26 mouse cellular contexts compared by ENCODE assay signal in genomic region chr4:21684341-21684970, GRCm38 (mm10). TPM values are rescaled to one million over a fixed set of nuclear protein-coding genes. Genes with fewer than 3 reads are reported as not detected.
DNase-seq lines count a peak whose midpoint lies in the region; ATAC-seq lines count a peak whose summit lies in the region.
"Had no signal": no experiment of that assay in that cellular context is flagged by ENCODE, and none has a peak within 500 bp of the region (broad histone marks: within the 10 kb centered on the region; RNA-seq: fewer than 3 reads in every experiment).

No protein-coding gene starts in this region.

- peaks cover 99% of the 10 kb centered on the region for H3K27me3 ChIP-seq in hindbrain, embryonic 10.5 days (ENCODE audit: insufficient read depth, poor library complexity, severe bottlenecking)
- H3K27me3 ChIP-seq in hindbrain, embryonic 16.5 days (replicated peaks; ENCODE audit: control insufficient read depth, insufficient read depth, low read length) = peaks cover 55% of the 10 kb centered on the region
- H3K27me3 ChIP-seq in hindbrain, embryonic 14.5 days (ENCODE audit: control insufficient read depth, insufficient read depth, low read length) = peaks cover 93% of the 10 kb centered on the region
- peaks cover 89% of the 10 kb centered on the region for H3K27me3 ChIP-seq in neural tube, embryonic 11.5 days (ENCODE audit: control insufficient read depth, insufficient read depth, low read length)

- H3K27ac ChIP-seq in hindbrain, embryonic 10.5 days = 0 out of 2 replicates have a peak overlapping the region, but pooled peaks have one; percentile 35
- H3K27ac ChIP-seq in hindbrain, embryonic 16.5 days (ENCODE audit: low read depth, low read length) = no peak overlapping the region
- no peak overlapping the region for H3K27ac ChIP-seq in hindbrain, embryonic 14.5 days
- no peak overlapping the region for H3K27ac ChIP-seq in neural tube, embryonic 11.5 days (ENCODE audit: low read depth, low read length)
- H3K27ac ChIP-seq: liver, embryonic 15.5 days had no signal

- WGBS in hindbrain, embryonic 10.5 days = 1% methylated on average over 14 of the region's 14 CpGs
- 3% methylated on average over 14 of the region's 14 CpGs for WGBS in hindbrain, embryonic 16.5 days
- WGBS in hindbrain, embryonic 14.5 days = 0% methylated on average over 14 of the region's 14 CpGs
- whole genome bisulfite sequencing in neural tube, embryonic 11.5 days = 1% methylated on average over 14 of the region's 14 CpGs

- peak overlapping the region; percentile 47 for H3K4me3 ChIP-seq in hindbrain, embryonic 10.5 days
- no peak overlapping the region for H3K4me3 ChIP-seq in hindbrain, embryonic 16.5 days (ENCODE audit: low read length)
- H3K4me3 ChIP-seq in hindbrain, embryonic 14.5 days (replicated peaks; ENCODE audit: low read length) = peak overlapping the region; percentile 11; the same call in 1 of the 2 replicates
- H3K4me3 ChIP-seq in neural tube, embryonic 11.5 days (ENCODE audit: low read depth, low read length) = peak overlapping the region; percentile 49
- H3K4me3 ChIP-seq: liver, embryonic 15.5 days; megakaryocyte, embryonic 14.5 days had no signal

- H3K4me2 ChIP-seq in hindbrain, embryonic 16.5 days (ENCODE audit: low read length) = no peak overlapping the region; the same call in 1 of the 2 replicates
- peak overlapping the region; percentile 27 for H3K4me2 ChIP-seq in hindbrain, embryonic 14.5 days (replicated peaks)
- peak overlapping the region; percentile 37 for H3K4me2 ChIP-seq in neural tube, embryonic 11.5 days (ENCODE audit: low read depth)
- H3K4me2 ChIP-seq: liver, embryonic 15.5 days had no signal

- H3K9me3 ChIP-seq in hindbrain, embryonic 10.5 days = no peaks in the 10 kb centered on the region
- no peaks in the 10 kb centered on the region; the same call in 1 of the 2 replicates for H3K9me3 ChIP-seq in hindbrain, embryonic 16.5 days (ENCODE audit: control insufficient read depth, low read length)
- no peaks in the 10 kb centered on the region for H3K9me3 ChIP-seq in hindbrain, embryonic 14.5 days (ENCODE audit: control insufficient read depth, low read length)
- H3K9me3 ChIP-seq in neural tube, embryonic 11.5 days (ENCODE audit: control insufficient read depth, low read length) = no peaks in the 10 kb centered on the region
- H3K9me3 ChIP-seq: liver, embryonic 15.5 days had no signal

- H3K36me3 ChIP-seq in hindbrain, embryonic 10.5 days = no peaks in the 10 kb centered on the region
- no peaks in the 10 kb centered on the region for H3K36me3 ChIP-seq in hindbrain, embryonic 16.5 days (ENCODE audit: control insufficient read depth, insufficient read depth, low read length)
- no peaks in the 10 kb centered on the region for H3K36me3 ChIP-seq in hindbrain, embryonic 14.5 days (replicated peaks; ENCODE audit: control insufficient read depth, insufficient read depth)
- no peaks in the 10 kb centered on the region for H3K36me3 ChIP-seq in neural tube, embryonic 11.5 days (ENCODE audit: control insufficient read depth, insufficient read depth, low read length)
- H3K36me3 ChIP-seq: liver, embryonic 15.5 days had no signal

- no peak overlapping the region for H3K9ac ChIP-seq in hindbrain, embryonic 16.5 days (ENCODE audit: low read depth, low read length)
- H3K9ac ChIP-seq in hindbrain, embryonic 14.5 days = no peak overlapping the region
- peak overlapping the region; percentile 61 for H3K9ac ChIP-seq in neural tube, embryonic 11.5 days (ENCODE audit: low read length)
- H3K9ac ChIP-seq: liver, embryonic 15.5 days had no signal

- H3K4me1 ChIP-seq in hindbrain, embryonic 10.5 days (replicated peaks) = peaks cover 20% of the 10 kb centered on the region
- H3K4me1 ChIP-seq in hindbrain, embryonic 16.5 days (ENCODE audit: control insufficient read depth, insufficient read depth, low read depth, low read length) = peaks cover 11% of the 10 kb centered on the region
- H3K4me1 ChIP-seq in hindbrain, embryonic 14.5 days (replicated peaks; ENCODE audit: control insufficient read depth, insufficient read depth, low read length) = 0 out of 2 replicates have a peak, but pooled peaks cover 4% of the 10 kb centered on the region
- H3K4me1 ChIP-seq in neural tube, embryonic 11.5 days (ENCODE audit: control insufficient read depth, insufficient read depth, low read length) = peaks cover 5% of the 10 kb centered on the region; the same call in 1 of the 2 replicates

- DNase-seq in hindbrain, embryonic 10.5 days (ENCODE audit: low spot score) = peak; percentile 30
- DNase-seq in embryo, embryonic 10.5 days (ENCODE audit: low spot score) = peak; percentile 58
- DNase-seq in hindbrain, embryonic 14.5 days (ENCODE audit: low spot score) = no peak
- DNase-seq in neural tube, embryonic 11.5 days (ENCODE audit: low spot score) = peak; percentile 48
- DNase-seq in heart, postnatal 36 days = no peak
- no peak for DNase-seq in kidney, adult 9 months
- DNase-seq: cerebellum, postnatal 14 days; kidney, adult 2 months; kidney, postnatal 25 days; layer of hippocampus, adult 9-11 months; lung, postnatal 10 days; right cerebral cortex, postnatal 4 days; thymus, postnatal 36 days had no signal

- intact Hi-C loops in heart, postnatal 36 days (cut with DNase I) = loop anchor here (10.0 kb wide), 1 partner anchor 800 kb away; the partner anchor contains the start of gene Pou3f2

- no peak for ATAC-seq in hindbrain, embryonic 16.5 days
- ATAC-seq in hindbrain, embryonic 14.5 days (ENCODE audit: low FRiP score) = no peak
- ATAC-seq in neural tube, embryonic 11.5 days (ENCODE audit: insufficient read depth, low FRiP score, low TSS enrichment) = no peak
- no peak for ATAC-seq in cerebellum, adult (ENCODE audit: insufficient number of reproducible peaks, low FRiP score, low TSS enrichment)
- ATAC-seq: Patski had no signal

RNA-seq across cellular contexts. Expression of gene Prdm13, which starts 1.3 kb away (rescaled TPM):
- polyA plus RNA-seq in hindbrain, embryonic 10.5 days (2016; fragmentation: Nextera tagmentation; extraction: Ambion mirVana) = 1.3 and 5.6 TPM in 2 replicates
- polyA plus RNA-seq in hindbrain, embryonic 16.5 days (2015; fragmentation: Nextera tagmentation; extraction: Ambion mirVana) = 0.36 and 0.48 TPM in 2 replicates
- polyA plus RNA-seq in hindbrain, embryonic 14.5 days (2014; fragmentation: Nextera tagmentation; extraction: Ambion mirVana) = 0.40 and 0.64 TPM in 2 replicates
- polyA plus RNA-seq in neural tube, embryonic 11.5 days (2014; fragmentation: Nextera tagmentation; extraction: Ambion mirVana) = 6.8 and 8.8 TPM in 2 replicates
- total RNA-seq in heart, postnatal 36 days (2021) = not detected
- total RNA-seq: adrenal gland, adult 18-20 months; gastrocnemius, adult 18-20 months had no signal
- polyA plus RNA-seq: C2C12; embryonic facial prominence, embryonic 14.5 days; gonadal fat pad, adult 2 months; heart, embryonic 14.5 days; kidney, adult 2 months; limb, embryonic 14.5 days; liver, embryonic 15.5 days; Patski; testis, adult 2 months had no signal

RNA-seq across cellular contexts. Expression of gene Ccnc, which starts 43.0 kb away (rescaled TPM):
- polyA plus RNA-seq in hindbrain, embryonic 10.5 days (2016; fragmentation: Nextera tagmentation; extraction: Ambion mirVana) = 59.9 and 65.1 TPM in 2 replicates
- 68.7 and 72.4 TPM in 2 replicates for polyA plus RNA-seq in hindbrain, embryonic 16.5 days (2015; fragmentation: Nextera tagmentation; extraction: Ambion mirVana)
- polyA plus RNA-seq in hindbrain, embryonic 14.5 days (2014; fragmentation: Nextera tagmentation; extraction: Ambion mirVana) = 71.7 and 73.7 TPM in 2 replicates
- 68.5 and 79.5 TPM in 2 replicates for polyA plus RNA-seq in neural tube, embryonic 11.5 days (2014; fragmentation: Nextera tagmentation; extraction: Ambion mirVana)
- total RNA-seq in heart, postnatal 36 days (2021) = 10 to 100 TPM; 12.5 to 12.6 TPM

Comparison
In these comparisons a context has a peak if more than half of its experiments do, and no peak if none do; other contexts are left out.
1. DNase-seq: peak in hindbrain, embryonic 10.5 days (single experiment), embryo, embryonic 10.5 days (single experiment) and neural tube, embryonic 11.5 days (single experiment); none in hindbrain, embryonic 14.5 days (single experiment), heart, postnatal 36 days (0 of 2) and kidney, adult 9 months (single experiment).